Mouse (Mus musculus) gastrocnemius, postnatal 25 days (tissue): ENCODE results near the gene Trio. TPM values are rescaled to one million over a fixed set of nuclear protein-coding genes. Genes with fewer than 3 reads are reported as not detected.

Experiments used
- DNase-seq: peaks from one replicate; pipeline ENCODE4 v3.0.0; 2022
- total RNA-seq, 2 experiments: library from RNA; stranded (reverse); gene quantifications; 1 replicate in 1 of 2; 2 replicates in 1 of 2; pipeline ENCODE4 v1.2.3; 2021

Gene Trio
- total RNA-seq, 2 experiments from 2014 or later, result 31.0 to 36.4 TPM

GRCm38 (mm10) chr15:28037651-28038050, 12.0 kb upstream of the Trio start:
- DNase-seq, result no peak

- DNase-seq, result no peak
These were observed 10.0 kb upstream of the Trio start for GRCm38 (mm10) chr15:28035601-28036000.

GRCm38 (mm10) chr15:28034636-28035035, 9.0 kb upstream of the Trio start:
- DNase-seq, result no peak

DNA sequence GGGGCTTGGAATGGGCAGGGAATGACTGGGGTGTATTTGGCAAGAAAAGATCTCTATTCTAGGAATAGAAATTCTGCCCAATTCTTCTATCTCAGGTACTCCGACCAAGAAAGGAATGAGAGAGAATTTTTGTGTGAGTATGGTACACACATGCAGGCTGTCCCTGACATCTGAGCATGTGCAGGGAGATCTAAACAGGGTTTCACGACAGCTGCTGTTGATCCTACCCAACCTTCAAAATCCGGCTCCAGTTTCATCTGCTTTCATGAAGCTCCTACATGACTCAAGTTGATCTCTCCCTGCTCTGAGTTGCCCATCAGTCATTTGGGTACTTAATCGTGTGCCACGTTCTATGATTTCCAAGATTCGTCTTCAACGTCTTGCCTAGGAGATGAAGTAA, 3.7 kb upstream of the Trio start:
- no peak for DNase-seq

- DNase-seq, result no peak
These were observed 2.9 kb upstream of the Trio start for GRCm38 (mm10) chr15:28028542-28028941.

GRCm38 (mm10) chr15:28026167-28026481, 476 bp upstream of the Trio start:
- no peak for DNase-seq

DNA sequence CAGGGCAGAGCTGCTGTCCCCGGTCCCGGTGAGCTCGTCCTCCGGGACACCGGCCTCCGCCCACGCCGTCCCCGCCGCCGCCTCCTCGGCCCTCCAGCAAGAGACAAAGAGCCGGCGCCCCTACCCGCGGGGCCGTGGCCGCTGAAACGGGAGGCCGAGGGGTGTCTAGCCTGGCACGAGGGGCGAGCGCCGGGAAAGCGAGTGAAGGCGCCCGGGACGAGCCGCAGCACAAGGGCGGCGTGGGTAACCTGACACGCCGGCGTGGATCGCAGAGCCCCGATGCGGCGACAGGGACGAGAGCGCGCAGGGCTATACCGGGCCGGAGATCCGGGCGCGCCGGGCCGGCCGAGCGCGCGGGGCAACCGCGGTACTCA, 696 bp downstream of the Trio start:
- peak; percentile 44 for DNase-seq

DNA sequence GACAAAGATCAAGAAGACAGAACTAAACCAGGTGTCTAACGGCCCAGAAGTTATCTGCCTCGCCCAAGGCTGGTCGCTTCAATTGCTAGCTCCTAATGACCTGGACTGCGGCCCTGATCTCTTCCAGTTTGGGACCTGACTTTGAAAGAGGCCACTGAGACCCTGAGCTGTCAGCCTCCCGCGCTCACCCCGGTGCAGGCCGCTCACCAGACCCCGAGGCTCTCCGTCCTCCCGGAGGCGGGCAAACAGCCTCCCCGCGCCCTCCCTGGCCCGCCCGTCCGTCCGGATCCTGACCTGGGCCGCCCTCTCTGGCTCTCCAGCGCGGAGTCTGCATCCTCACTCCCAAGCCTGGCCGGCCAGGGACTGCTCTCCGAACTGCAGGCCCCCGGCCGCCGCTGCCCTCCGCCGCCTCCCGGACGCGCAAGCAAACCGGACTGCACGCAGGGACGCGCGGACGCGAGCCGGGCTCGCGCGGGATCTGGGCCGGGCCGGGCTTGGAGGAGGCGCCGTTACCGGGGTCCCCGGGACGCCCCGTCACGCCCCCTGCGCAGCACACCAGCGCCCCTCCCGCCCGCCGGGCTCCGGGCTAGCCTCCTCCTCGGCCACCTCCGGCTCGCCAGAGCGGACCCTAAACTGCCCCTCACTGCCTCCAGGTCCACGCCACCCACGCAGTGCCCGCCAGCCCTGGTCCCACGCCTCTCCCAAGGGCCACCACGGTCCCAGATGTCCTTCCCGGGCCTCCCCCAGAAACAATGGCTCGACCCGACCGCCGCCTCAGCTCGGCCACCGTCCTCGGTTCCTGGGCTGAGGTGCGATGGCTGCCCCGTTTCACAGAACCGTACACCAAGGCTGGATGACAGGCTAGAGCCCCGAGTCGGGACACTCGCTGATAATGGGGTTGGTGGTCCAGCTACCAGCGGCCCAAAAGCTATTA, 1.4 kb downstream of the Trio start:
- DNase-seq, result peak; percentile 77

GRCm38 (mm10) chr15:28021591-28022209, 3.9 kb downstream of the Trio start:
- DNase-seq, result peak; percentile 46

GRCm38 (mm10) chr15:28019393-28020070, 6.1 kb downstream of the Trio start:
- DNase-seq, result no peak

DNA sequence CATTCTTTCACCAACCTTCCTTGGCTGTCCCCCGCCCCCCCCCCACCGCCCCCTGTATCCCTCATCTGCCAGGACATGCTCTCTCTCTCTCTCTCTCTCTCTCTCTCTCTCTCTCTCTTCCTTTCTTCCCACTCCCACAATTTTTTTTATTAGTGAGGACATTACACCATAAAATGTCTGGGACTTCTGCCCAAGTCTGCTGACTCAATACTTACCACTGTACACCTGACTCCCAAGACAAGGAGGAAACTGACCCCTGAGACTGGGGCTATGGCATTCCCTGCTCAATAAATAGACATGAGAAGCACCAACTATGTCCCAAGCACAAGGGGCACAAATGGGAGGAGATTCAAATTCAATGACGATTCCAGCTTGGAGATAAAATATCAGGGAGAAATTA, 18.1 kb downstream of the Trio start:
- no peak for DNase-seq

- no peak for DNase-seq
These were observed 21.4 kb downstream of the Trio start for GRCm38 (mm10) chr15:28004192-28004767.

- DNase-seq, result no peak
These were observed 23.1 kb downstream of the Trio start for GRCm38 (mm10) chr15:28002515-28002914.

- no peak for DNase-seq
These were observed 24.3 kb downstream of the Trio start for GRCm38 (mm10) chr15:28001299-28001698.

DNA sequence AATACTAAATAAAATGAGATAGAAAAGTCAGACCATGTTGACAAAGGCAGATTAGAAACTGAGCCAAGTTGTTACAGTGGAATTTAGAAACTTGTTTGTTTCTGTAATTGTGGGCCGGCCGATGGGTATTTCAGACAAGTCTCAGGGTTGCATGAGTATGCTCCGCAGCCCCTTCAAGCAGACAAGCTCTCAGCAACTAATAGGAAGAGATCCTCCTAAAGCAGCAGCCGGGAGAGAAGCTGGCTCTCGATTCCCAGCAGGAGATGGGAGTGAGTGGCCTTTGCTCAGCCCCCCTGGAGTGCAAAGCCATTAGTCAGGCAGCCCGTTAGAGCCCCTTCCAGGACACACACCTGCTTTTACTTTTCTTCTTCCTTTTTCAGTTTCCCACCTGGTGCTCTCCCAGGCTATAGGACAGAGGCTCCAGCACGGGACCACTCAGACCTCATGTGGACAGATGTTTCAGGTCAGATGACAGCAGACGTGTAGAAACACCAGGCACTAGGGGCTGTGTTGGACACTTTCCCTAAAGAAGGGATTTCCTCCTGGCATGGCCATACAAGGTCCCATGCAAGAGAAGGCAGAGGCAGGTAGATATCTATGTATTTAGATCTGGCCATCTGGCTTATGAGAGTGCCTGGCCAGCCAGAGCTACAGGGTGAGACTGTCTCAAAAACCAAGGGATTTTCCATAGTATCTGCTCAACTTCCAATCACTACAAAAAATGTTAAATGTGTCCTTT, 26.9 kb downstream of the Trio start:
- DNase-seq, result no peak

- no peak for DNase-seq
These were observed 27.7 kb downstream of the Trio start for GRCm38 (mm10) chr15:27997917-27998316.

GRCm38 (mm10) chr15:27997391-27997841, 28.2 kb downstream of the Trio start:
- no peak for DNase-seq

- DNase-seq, result no peak
These were observed 28.9 kb downstream of the Trio start for GRCm38 (mm10) chr15:27996750-27997149.

DNA sequence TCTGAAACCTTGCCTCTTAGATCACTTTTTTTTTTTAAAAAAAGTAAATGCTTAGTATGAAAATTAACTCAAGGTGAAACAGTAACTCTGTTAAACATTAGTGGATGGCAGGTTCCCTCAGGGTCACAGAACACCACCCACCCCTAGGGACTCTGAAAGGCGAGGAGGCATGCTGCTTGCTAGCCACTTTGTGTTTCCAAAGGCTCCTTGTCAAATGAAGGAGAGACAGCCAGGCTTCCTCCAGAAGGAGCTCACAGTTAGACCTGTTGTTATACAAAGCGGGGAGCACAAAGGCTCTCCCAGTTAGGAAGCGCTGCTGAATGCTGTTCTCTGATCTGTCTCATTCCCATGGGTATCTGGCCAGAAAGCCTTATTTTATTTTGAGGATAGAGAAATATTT, 30.2 kb downstream of the Trio start:
- DNase-seq, result no peak

DNA sequence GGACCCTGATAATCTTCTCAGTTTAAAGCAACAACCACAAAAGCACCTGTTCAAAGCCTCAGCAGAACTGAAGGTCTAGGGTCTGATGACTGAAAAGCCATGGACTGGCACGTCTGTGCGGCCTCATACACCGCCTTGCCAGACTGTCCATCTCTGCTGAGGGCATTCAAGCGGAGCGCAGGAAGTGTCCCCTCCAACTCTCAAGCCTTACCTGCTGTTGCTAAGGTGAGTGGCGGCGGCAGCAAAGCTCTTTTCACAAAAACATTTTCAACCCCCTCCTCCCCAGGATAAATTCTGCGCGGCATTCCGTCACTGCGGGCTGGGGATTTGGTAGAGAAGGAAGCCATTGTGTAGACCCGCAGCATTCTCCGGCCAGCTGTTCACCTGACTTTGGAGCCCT, 30.8 kb downstream of the Trio start:
- DNase-seq, result no peak

GRCm38 (mm10) chr15:27993528-27993927, 32.1 kb downstream of the Trio start:
- no peak for DNase-seq

- no peak for DNase-seq
These were observed 33.1 kb downstream of the Trio start for GRCm38 (mm10) chr15:27992596-27992995.
